Comparison of ENCODE assay signal across 9 mouse cellular contexts in genomic region chr1:36059959-36060953, GRCm38 (mm10). TPM values are rescaled to one million over a fixed set of nuclear protein-coding genes. Genes with fewer than 3 reads are reported as not detected.
DNase-seq lines count a peak whose midpoint lies in the region; ATAC-seq lines count a peak whose summit lies in the region.
"Had no signal": no experiment of that assay in that cellular context is flagged by ENCODE, and none has a peak within 500 bp of the region (broad histone marks: within the 10 kb centered on the region; RNA-seq: fewer than 3 reads in every experiment).

No protein-coding gene starts in this region.

- no peaks in the 10 kb centered on the region for H3K27me3 ChIP-seq in intestine, embryonic 14.5 days (replicated peaks; ENCODE audit: control insufficient read depth, insufficient read depth, low read length)
- no peaks in the 10 kb centered on the region for H3K27me3 ChIP-seq in intestine, embryonic 15.5 days (replicated peaks)
- H3K27me3 ChIP-seq in embryonic facial prominence, embryonic 14.5 days (replicated peaks; ENCODE audit: control insufficient read depth, insufficient read depth, low read length): no peaks in the 10 kb centered on the region
- no peaks in the 10 kb centered on the region for H3K27me3 ChIP-seq in midbrain, embryonic 12.5 days

- no peak overlapping the region for H3K4me3 ChIP-seq in intestine, embryonic 14.5 days (ENCODE audit: low read depth, low read length)
- H3K4me3 ChIP-seq in intestine, embryonic 15.5 days (replicated peaks): no peak overlapping the region
- no peak overlapping the region for H3K4me3 ChIP-seq in embryonic facial prominence, embryonic 14.5 days (ENCODE audit: low read depth, low read length)
- no peak overlapping the region for H3K4me3 ChIP-seq in midbrain, embryonic 12.5 days

- DNase-seq in intestine, embryonic 14.5 days (ENCODE audit: low spot score): peak; percentile 50
- peak; percentile 30 for DNase-seq in NIH3T3 (ENCODE audit: low read depth)
- peak; percentile 91 for DNase-seq in embryonic facial prominence, embryonic 14.5 days (ENCODE audit: low spot score)
- no peak for DNase-seq in adrenal gland, postnatal 36 days
- no peak for DNase-seq in gastrocnemius, adult 8-10 months (ENCODE audit: low spot score in 2 of 2)

- no peak overlapping the region for H3K4me2 ChIP-seq in intestine, embryonic 14.5 days (ENCODE audit: low read length)
- H3K4me2 ChIP-seq in intestine, embryonic 15.5 days (replicated peaks): no peak overlapping the region
- no peak overlapping the region for H3K4me2 ChIP-seq in embryonic facial prominence, embryonic 14.5 days (ENCODE audit: low read depth, low read length)
- no peak overlapping the region for H3K4me2 ChIP-seq in midbrain, embryonic 12.5 days (replicated peaks)

- H3K27ac ChIP-seq in intestine, embryonic 14.5 days (ENCODE audit: low read depth): no peak overlapping the region
- no peak overlapping the region for H3K27ac ChIP-seq in intestine, embryonic 15.5 days
- peak overlapping the region; percentile 69 for H3K27ac ChIP-seq in embryonic facial prominence, embryonic 14.5 days (replicated peaks; ENCODE audit: low read depth, low read length)
- peak overlapping the region; percentile 61 for H3K27ac ChIP-seq in midbrain, embryonic 12.5 days (replicated peaks)
- H3K27ac ChIP-seq: liver, embryonic 14.5 days had no signal

- H3K36me3 ChIP-seq in intestine, embryonic 14.5 days (ENCODE audit: control insufficient read depth, insufficient read depth, low read length): no peaks in the 10 kb centered on the region
- H3K36me3 ChIP-seq in intestine, embryonic 15.5 days: no peaks in the 10 kb centered on the region
- H3K36me3 ChIP-seq in embryonic facial prominence, embryonic 14.5 days (ENCODE audit: control insufficient read depth, insufficient read depth, low read length): no peaks in the 10 kb centered on the region
- no peaks in the 10 kb centered on the region for H3K36me3 ChIP-seq in midbrain, embryonic 12.5 days

- peaks cover 3% of the 10 kb centered on the region for H3K4me1 ChIP-seq in intestine, embryonic 14.5 days (replicated peaks; ENCODE audit: control insufficient read depth, insufficient read depth, low read length)
- H3K4me1 ChIP-seq in intestine, embryonic 15.5 days (replicated peaks): peaks cover 9% of the 10 kb centered on the region
- peaks cover 26% of the 10 kb centered on the region for H3K4me1 ChIP-seq in embryonic facial prominence, embryonic 14.5 days (ENCODE audit: control insufficient read depth, insufficient read depth, low read length)
- H3K4me1 ChIP-seq in midbrain, embryonic 12.5 days: peaks cover 39% of the 10 kb centered on the region

- no peak for ATAC-seq in intestine, embryonic 14.5 days (replicated peaks; ENCODE audit: low FRiP score, low TSS enrichment, low read depth)
- ATAC-seq in intestine, embryonic 15.5 days: no peak
- peak; percentile 85; the same call in 1 of the 2 replicates for ATAC-seq in embryonic facial prominence, embryonic 14.5 days (ENCODE audit: low read depth)
- no peak for ATAC-seq in midbrain, embryonic 12.5 days (ENCODE audit: low FRiP score, low read depth)
- ATAC-seq in erythroid progenitor cell, adult 5-6 weeks (replicated peaks; ENCODE audit: low FRiP score, poor library complexity, severe bottlenecking): no peak

- H3K9me3 ChIP-seq in intestine, embryonic 14.5 days (ENCODE audit: control insufficient read depth, low read length): no peaks in the 10 kb centered on the region
- H3K9me3 ChIP-seq in intestine, embryonic 15.5 days: no peaks in the 10 kb centered on the region
- H3K9me3 ChIP-seq in embryonic facial prominence, embryonic 14.5 days (ENCODE audit: control insufficient read depth, low read length): no peaks in the 10 kb centered on the region
- no peaks in the 10 kb centered on the region for H3K9me3 ChIP-seq in midbrain, embryonic 12.5 days

- WGBS in intestine, embryonic 14.5 days: 54% methylated on average over 13 of the region's 13 CpGs
- WGBS in intestine, embryonic 15.5 days: 50% methylated on average over 13 of the region's 13 CpGs
- WGBS in embryonic facial prominence, embryonic 14.5 days: 37% methylated on average over 13 of the region's 13 CpGs
- WGBS in midbrain, embryonic 12.5 days: 24% methylated on average over 13 of the region's 13 CpGs

- H3K9ac ChIP-seq in intestine, embryonic 14.5 days (ENCODE audit: low read length): no peak overlapping the region
- no peak overlapping the region for H3K9ac ChIP-seq in intestine, embryonic 15.5 days
- no peak overlapping the region for H3K9ac ChIP-seq in embryonic facial prominence, embryonic 14.5 days (ENCODE audit: low read depth, low read length)
- H3K9ac ChIP-seq in midbrain, embryonic 12.5 days (replicated peaks): no peak overlapping the region
- H3K9ac ChIP-seq: liver, embryonic 14.5 days had no signal

RNA-seq across cellular contexts. Expression of gene Hs6st1, which starts 7.9 kb away (rescaled TPM):
- polyA plus RNA-seq in intestine, embryonic 14.5 days (2014; fragmentation: Nextera tagmentation; extraction: Ambion mirVana): 8.3 and 8.5 TPM in 2 replicates
- 10.6 TPM in 2 replicates for polyA plus RNA-seq in intestine, embryonic 15.5 days (2015; fragmentation: Nextera tagmentation; extraction: Ambion mirVana)
- 10.1 and 11.5 TPM in 2 replicates for polyA plus RNA-seq in embryonic facial prominence, embryonic 14.5 days (2014; fragmentation: Nextera tagmentation; extraction: Ambion mirVana)
- polyA plus RNA-seq in midbrain, embryonic 12.5 days (2016; fragmentation: Nextera tagmentation; extraction: Ambion mirVana): 10.8 and 11.8 TPM in 2 replicates
- total RNA-seq in erythroid progenitor cell, adult 5-6 weeks (2015; ENCODE audit: low replicate concordance): 205 and 226 TPM in 2 replicates
- 148 and 153 TPM in 2 replicates for total RNA-seq in erythroid progenitor cell, adult 5-6 weeks (2017; ENCODE audit: low replicate concordance)
- 100 to 1,000 TPM in 1 of 2 experiments, 10 to 100 TPM in 1; 63.7 to 140 TPM for total RNA-seq in adrenal gland, postnatal 36 days (2021)
- 10 to 100 TPM; 19.3 to 23.2 (median 20.8) TPM for total RNA-seq in gastrocnemius, adult 8-10 months (2022)

Comparison
In these comparisons a context has a peak if more than half of its experiments do, and no peak if none do; other contexts are left out.
1. DNase-seq: peak in intestine, embryonic 14.5 days (single experiment), NIH3T3 (single experiment) and embryonic facial prominence, embryonic 14.5 days (single experiment); none in adrenal gland, postnatal 36 days (0 of 2) and gastrocnemius, adult 8-10 months (0 of 2).
2. H3K27ac ChIP-seq: peak in embryonic facial prominence, embryonic 14.5 days (single experiment) and midbrain, embryonic 12.5 days (single experiment); none in intestine, embryonic 14.5 days (single experiment) and intestine, embryonic 15.5 days (single experiment).